Mouse (Mus musculus) adrenal gland, postnatal 36 days (tissue): ENCODE data around the gene Kif20b. TPM values are rescaled to one million over a fixed set of nuclear protein-coding genes. Genes with fewer than 3 reads are reported as not detected.

Experiments
- DNase-seq, 2 experiments: peaks; one replicate each; pipeline ENCODE4 v3.0.0; 2021; ENCODE audit warnings: mixed read lengths in 1 of 2
- microRNA-seq: library from miRNA; unstranded; fragments of <30 nt; microRNA quantifications from one replicate; pipeline ENCODE4 v1.2.0, GENCODE M21; 2021
- total RNA-seq, 2 experiments: library from RNA; stranded (reverse); gene quantifications; 2 replicates each; pipeline ENCODE4 v1.2.3; 2021

Kif20b gene
- total RNA-seq, 2 experiments from 2014 or later, result 3.9 to 6.1 TPM

DNA sequence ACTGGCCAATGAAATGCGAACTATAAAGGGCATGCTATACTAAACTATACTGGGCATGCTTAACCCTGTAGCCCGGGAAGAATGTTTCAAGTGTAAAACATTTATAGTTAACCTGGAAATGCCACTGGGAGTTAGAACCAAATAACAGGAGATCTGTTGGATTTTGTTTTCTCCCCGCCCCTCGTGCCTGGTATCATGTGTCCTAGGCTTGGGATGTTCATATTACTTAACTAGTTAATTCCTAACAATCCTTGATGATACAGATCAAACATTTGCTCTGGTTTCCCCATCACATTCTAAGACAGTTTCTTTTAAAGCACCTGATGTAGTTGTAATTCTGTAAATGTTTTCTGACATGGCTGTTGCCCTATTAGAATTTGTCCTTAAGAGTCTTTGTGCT, 2.1 kb upstream of the Kif20b start:
- no peak for DNase-seq

DNA sequence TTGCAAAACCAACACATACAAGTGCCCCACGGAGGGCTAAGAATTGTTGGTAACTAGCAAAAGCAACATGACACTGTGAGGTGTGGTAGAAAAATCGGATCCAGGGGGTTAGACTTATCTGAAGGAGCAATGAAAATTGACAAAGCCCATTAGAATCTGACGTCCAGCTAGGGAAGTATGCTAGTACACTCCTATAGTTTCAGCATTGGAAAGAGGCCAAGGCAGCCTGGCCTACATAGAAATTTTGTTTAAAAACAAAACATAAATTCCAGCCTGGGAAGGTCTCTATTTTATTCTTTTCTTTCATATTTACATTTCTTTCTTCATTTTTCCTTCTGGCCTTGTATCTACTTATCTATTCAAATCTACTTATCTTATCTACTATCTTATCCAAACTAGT, 1.6 kb upstream of the Kif20b start:
- DNase-seq, result no peak

DNA sequence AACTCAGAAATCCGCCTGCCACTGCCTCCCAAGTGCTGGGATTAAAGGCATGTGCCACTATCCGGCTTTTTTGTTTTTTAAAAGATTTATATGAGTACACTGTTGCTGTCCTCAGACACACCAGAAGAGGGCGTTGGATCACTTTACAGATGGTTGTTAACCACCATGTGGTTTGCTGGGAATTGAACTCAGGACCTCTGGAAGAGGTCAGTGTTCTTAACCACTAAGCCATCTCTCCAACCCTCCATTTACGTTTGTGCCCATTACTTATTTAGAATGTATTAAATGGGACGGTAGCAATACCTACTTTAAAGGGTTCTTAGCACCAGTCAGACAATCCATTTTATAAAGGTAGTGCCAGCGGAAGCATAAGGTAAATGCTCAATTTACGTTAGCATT, 909 bp upstream of the Kif20b start:
- no peak for DNase-seq

DNA sequence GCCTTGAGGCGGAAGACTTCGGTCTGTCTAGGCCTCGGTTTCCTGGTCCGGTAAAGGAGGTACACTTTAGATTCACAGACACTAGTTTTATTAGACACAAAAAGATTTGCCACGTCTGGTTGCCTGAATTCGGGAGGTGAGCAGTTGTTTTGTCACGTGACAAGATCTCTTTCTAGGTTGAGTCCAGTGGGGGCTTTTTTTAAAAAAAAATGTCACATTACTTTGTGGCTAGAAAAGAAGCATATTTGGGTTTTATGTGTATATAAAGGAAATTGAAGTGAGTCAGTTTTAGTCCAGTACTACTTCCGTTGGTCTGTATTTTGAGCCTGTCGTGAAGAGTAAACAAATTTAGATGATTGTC, 422 bp downstream of the Kif20b start:
- DNase-seq, result no peak

DNA sequence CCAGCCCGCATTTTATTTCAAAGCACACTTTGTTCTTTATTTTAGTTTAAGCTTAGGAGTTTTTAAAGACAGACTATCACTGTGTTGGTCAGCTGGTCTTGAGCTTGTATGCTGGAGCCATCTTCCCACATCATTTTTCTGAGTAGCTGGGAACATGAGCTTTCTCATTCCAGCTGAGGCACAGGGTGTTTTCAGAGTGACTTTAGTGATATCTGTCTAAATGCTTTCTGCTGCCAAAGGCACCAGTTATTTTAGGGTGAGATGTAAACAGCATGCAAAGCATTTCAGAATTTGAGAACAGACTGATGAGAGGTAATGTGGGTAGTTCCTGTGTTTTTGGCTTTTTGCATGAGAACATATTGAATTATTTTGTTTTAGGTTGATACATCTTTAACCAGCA, 25.0 kb downstream of the Kif20b start:
- no peak for DNase-seq

DNA sequence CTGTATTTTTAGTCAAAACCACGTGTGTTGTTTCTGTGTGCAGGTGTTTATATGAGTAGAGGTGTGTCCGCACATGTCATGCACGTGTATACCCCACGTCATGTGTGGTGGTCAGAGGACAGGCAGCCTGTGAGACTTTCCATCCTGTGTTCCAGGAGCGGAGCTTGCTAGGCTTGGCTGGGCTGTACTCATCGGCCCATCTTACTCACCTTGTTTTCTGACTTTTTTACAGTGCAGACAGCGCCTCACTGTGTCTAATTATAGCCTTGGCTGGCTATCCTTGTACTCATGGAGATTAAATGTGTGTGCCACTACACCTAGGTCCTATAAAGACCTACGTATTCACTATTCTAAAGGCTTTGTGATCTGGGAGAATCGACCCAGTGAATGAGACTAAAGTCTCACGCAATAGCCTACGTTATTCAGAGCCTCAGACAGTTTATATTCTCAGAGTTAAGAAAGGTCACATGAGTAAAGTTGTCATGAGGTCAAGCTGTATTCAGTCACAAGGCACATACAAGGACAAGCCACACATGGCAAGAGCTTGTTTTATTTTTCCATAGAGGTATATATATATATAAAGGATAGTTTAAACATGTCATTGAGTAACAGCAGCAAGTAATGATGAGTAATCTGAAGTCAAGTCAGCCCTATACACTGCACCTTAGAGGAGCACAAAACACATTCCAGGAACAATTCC, 31.8 kb downstream of the Kif20b start:
- DNase-seq, result no peak

DNA sequence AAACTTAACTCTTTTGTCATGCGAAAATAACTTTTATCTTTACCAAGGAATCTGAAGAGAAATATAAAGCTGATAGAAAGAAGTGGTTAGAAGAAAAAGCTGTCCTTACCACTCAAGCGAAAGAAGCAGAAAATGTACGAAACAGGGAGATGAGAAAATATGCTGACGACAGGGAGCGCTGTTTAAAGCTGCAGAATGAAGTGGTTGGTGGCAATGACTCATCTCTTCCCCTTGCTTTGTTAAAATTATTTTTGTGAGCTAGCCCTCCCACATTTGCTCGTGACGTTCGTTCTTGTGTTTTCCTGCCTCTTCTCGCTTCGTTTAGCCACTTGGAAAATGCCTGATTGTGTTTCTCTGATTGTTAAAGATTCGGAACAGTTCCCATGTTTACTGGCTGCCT, 37.2 kb downstream of the Kif20b start:
- peak in 1 of 2 experiments; percentile 16 for DNase-seq

DNA sequence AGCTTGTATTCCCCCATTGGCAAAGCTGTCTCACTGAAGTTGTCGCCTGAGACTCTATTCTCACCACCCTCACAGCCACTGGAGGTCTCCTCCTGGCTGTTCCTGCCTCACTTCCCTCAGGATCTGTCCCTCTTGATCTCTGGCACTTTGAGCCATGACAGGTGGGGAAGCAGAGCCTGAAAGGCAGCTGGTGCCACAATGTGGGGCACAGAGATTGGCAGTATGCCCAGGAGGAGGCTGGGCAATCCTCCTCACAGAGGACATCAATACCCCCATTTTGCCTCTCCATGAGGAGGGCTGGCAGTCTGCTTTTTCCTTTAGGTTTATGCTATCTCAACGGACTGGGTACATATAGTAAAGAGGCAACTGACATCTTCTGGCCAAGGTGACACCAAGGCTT, 62.6 kb downstream of the Kif20b start:
- peak in 1 of 2 experiments; percentile 2 for DNase-seq

DNA sequence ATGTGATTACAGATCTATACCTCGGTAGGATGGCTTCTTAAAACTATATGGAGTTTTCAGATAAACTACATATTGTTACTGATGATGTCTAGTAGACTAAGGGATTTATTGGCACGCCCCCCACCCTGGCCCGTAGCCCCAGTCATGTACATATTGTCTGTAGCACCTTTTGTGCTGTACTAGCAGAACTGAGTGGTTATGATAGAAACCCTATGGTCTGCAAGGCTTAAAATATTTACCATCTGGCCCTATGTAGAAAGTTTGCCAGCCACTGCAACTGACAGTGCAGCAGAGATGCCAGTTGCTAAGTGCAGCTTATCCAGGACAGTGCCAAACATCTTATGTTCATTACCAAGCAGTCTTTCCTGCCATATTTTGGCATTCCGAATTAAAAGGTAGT, 68.3 kb downstream of the Kif20b start:
- no peak for DNase-seq

DNA sequence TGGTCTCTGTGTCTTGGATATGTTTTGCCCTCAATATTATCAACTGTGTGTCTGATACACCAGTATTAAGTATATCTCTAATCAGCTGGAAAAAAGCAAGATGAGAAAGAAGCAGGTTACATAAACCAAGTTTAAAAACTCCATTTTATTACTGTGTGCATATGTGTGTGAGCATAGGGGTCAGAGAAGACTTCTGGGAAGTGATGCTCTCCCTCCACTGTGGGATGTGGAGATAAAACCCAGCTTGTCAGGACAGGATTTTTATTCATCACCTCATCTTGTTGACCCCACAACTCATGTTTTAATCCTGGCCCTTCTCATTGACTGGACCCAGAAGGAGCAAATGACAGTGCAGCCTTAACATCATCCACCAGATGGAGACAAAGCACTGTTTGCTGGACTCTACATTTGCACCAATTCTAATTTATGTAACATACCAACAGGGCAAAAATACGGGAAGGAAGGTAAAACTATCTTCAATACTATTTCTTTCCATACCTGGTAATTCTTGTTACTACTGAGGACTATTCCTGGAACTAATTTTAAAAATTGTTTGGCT, 70.9 kb downstream of the Kif20b start:
- DNase-seq, result peak; percentile 8 to 29

DNA sequence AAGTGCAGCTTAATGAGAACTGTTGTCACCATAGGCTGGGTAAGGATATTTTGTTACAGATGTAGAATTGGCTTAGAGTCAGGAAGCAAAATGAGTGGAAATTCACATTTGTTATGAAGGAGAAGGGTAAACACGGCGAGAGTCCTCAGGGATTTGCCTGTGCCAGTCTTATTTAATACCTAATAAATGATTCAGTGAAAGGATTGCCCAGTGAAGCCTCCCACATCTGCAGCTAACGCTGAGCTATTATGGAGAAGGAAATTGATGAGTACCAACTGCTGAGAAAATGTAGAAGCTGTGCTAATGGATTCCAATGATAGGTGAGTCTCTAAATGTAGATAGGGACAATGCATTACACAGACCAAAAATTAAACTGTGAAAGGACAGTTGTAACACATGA, 92.9 kb downstream of the Kif20b start:
- DNase-seq, result no peak

DNA sequence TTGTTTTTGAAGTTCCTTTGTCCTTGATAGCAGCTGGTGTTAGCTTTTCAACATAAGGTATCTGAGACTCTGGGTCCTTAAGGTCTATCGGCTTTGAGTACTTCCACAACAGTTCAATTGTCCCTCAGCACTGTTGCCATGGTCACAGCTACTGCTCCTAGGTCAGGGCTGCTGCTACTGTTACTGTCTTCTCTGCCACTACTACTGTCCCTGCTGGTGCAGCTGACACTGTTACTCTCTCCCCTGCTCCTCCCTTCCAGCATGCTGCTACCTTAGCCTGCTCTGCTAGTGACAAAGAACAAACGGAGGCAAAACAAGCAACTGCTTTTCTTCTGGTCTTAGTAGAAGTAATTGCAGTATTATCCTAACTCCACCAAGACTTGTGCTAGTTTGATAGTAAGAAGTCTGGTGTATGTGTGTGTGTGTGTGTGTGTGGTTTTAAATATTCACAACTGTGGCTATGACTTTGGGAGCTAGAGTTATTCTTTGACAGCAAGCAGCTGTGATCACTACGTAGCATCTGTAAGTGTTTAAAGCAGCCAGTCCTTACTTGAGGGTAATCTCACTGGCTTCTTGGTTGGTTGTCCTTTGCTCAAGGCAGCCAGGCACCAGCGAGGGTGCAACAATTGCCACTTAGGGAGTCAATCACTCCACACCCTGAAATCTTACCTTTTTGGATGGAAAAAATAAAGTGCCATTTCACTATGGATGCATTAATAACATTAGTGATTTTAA, 95.5 kb downstream of the Kif20b start:
- no peak for DNase-seq

DNA sequence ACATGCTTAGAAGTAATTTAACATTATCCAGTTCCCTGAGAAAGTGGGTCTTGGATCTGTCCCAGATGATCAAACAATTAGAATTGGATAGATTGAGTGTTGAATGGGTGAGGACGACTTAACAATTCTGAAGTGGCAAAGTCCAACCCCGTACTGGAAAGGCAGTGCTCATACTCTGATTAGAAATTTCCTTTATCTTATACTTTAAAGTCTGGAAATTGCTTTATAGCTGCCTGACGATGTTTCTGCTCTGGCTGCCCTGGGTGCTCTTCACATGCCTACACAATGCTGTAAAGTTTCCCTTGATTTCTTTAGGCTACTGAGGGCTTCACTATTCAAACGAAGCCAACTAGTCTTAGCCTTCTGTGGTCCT, 96.0 kb downstream of the Kif20b start:
- no peak for DNase-seq

Small RNA genes lying within 50 kb of the gene (microRNA-seq; reads per million reads assigned to microRNA genes)
- gene Mir1950, result not detected

Other genes with a start within 250 kb of the Kif20b start
- gene Slc16a12, start 175.1 kb upstream of the Kif20b start, total RNA-seq, result under 1 TPM; 0.33 to 0.36 TPM
- 10 to 100 TPM; 52.3 to 93.0 TPM for gene Pank1, start 42.9 kb upstream of the Kif20b start, total RNA-seq